Mouse (Mus musculus): ENCODE results near the gene Stat5b. TPM values are rescaled to one million over a fixed set of nuclear protein-coding genes. Genes with fewer than 3 reads are reported as not detected.

The Stat5b gene
- polyA plus RNA-seq, 1 experiment = 30.8 TPM

DNA sequence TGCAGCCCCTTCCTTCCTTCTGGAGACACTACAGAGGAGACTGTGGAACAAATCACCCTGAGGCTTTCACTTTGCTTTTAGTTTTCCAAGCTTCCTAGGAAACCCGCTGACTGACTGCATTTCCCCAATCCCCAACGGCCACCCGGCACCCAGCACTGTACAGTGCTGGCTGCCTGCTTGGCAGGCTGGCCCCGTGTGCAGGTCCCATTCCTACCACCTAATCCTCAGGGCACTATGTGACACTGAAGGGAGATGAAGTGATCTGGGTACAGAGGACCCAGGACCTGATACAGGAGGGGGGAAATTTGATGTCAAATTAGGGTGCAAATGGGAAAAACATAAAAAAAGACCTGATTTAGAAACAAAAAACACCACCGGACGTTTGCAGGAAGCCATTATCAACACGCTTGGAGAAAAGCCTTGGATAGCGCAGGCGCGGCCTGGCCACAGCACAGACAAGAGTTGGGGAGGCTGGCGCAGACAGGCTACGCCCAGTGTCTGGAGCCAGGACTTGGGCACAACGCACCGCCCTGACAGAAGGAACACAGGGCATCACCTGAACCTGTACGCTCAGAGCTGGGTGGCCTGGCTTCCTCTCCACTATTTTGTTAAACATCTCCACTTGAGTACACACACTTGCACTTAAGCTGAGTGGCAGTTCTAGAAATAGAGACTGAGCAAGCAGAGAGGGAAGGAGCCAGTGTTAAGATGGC lies 68.6 kb downstream of the Stat5b start:
- no peak overlapping the region for H3K27ac ChIP-seq (ENCODE audit: insufficient read depth, low read depth, low read length)
- TF ChIP-seq CTCF (IDR thresholded peaks at IDR 0.05; ENCODE audit: low read depth, low read length) (no peak), POLR2A (IDR thresholded peaks at IDR 0.05; ENCODE audit: borderline replicate concordance, low read depth, low read length) (no peak)
- no peak overlapping the region for H3K4me3 ChIP-seq (ENCODE audit: insufficient read depth, low read length)
- no peaks in the 10 kb centered on the region for H3K4me1 ChIP-seq (ENCODE audit: control insufficient read depth, insufficient read depth, low read length)

DNA sequence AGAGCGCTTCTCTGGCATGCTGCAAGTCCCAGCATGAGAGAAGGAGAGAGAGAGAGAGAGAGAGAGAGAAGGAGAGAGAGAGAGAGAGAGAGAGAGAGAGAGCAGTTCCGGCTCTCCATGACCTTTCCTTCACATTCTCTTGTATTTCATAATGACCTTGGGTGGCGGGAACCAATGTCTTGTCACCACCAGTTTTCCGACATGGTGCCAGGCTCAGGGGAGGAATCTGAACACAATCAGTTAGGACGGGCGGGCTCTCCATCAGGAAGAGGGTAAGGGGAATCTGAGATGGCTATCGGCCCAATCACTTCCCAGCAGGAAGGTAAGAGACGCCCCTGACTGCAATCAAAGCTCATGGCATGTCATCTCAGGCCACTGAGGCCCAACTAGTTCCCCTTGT lies 70.3 kb downstream of the Stat5b start:
- H3K27ac ChIP-seq (ENCODE audit: insufficient read depth, low read depth, low read length) = no peak overlapping the region
- H3K4me1 ChIP-seq (ENCODE audit: control insufficient read depth, insufficient read depth, low read length) = peaks cover 11% of the 10 kb centered on the region
- TF ChIP-seq POLR2A (IDR thresholded peaks at IDR 0.05; ENCODE audit: borderline replicate concordance, low read depth, low read length) (no peak), CTCF (IDR thresholded peaks at IDR 0.05; ENCODE audit: low read depth, low read length) (no peak)
- no peak overlapping the region for H3K4me3 ChIP-seq (ENCODE audit: insufficient read depth, low read length)

DNA sequence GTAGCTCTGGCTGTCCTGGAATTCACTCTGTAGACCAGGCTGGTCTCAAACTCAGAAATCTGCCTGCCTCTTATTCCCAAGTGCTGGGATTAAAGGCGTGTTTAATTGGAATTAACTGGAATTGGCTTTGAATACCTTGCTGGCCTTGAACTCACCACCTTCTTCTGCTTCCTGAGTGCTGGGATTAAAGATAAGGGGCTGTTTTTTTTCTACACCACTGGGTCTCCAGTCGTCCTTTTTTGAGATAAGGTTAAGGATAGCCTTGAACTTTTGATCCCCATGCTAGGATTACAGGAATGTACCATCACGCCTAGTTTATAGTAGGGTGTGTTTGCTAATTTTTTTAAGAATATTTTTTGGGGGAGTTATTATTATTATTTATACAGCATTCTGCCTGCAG lies 72.5 kb downstream of the Stat5b start:
- TF ChIP-seq CTCF (IDR thresholded peaks at IDR 0.05; ENCODE audit: low read depth, low read length) (no peak), POLR2A (IDR thresholded peaks at IDR 0.05; ENCODE audit: borderline replicate concordance, low read depth, low read length) (no peak)
- Histone ChIP-seq H3K4me3 (ENCODE audit: insufficient read depth, low read length) (no peak overlapping the region), H3K27ac (ENCODE audit: insufficient read depth, low read depth, low read length) (no peak overlapping the region), H3K4me1 (ENCODE audit: control insufficient read depth, insufficient read depth, low read length) (peaks cover 14% of the 10 kb centered on the region)

GRCm38 (mm10) chr11:100775921-100776320 lies 74.6 kb downstream of the Stat5b start:
- Histone ChIP-seq H3K4me1 (ENCODE audit: control insufficient read depth, insufficient read depth, low read length) (peaks cover 14% of the 10 kb centered on the region), H3K27ac (ENCODE audit: insufficient read depth, low read depth, low read length) (no peak overlapping the region; the same call in 1 of the 2 replicates)
- TF ChIP-seq CTCF (IDR thresholded peaks at IDR 0.05; ENCODE audit: low read depth, low read length) = no peak
- TF ChIP-seq POLR2A (IDR thresholded peaks at IDR 0.05; ENCODE audit: borderline replicate concordance, low read depth, low read length) = no peak

DNA sequence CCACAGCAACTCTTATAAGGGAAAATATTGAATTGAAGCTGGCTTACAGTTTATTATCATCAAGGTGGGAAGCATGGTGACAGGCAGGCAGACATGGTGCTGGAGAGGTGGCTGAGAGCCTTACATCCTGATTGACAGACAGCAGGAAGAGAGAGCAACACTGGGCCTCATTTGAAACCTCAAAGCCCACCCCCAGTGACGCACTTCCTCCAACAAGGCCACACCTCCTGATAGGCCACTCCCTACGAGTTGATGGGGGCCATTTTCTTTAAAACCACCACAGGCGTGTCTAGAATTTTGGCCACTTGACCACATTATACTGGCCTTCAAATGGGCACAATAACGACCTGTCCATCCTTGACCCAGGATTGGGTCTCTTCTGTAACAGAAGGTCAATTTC lies 76.3 kb downstream of the Stat5b start:
- TF ChIP-seq CTCF (IDR thresholded peaks at IDR 0.05; ENCODE audit: low read depth, low read length) = no peak
- peaks cover 19% of the 10 kb centered on the region for H3K4me1 ChIP-seq (ENCODE audit: control insufficient read depth, insufficient read depth, low read length)
- no peak overlapping the region for H3K27ac ChIP-seq (ENCODE audit: insufficient read depth, low read depth, low read length)
- H3K4me3 ChIP-seq (ENCODE audit: insufficient read depth, low read length) = no peak overlapping the region

More at GRCm38 (mm10) chr11:100775921-100776320, 74.6 kb downstream of the Stat5b start:
- H3K4me3 ChIP-seq (ENCODE audit: insufficient read depth, low read length) = no peak overlapping the region

GRCm38 (mm10) chr11:100770646-100771408 lies 79.7 kb downstream of the Stat5b start, which contains the start of gene Ghdc:
TSS of gene Ghdc (minus strand) at chr11:100770957.
- peak within 1 kb of the TSS; percentile 72 for H3K4me3 ChIP-seq (ENCODE audit: insufficient read depth, low read length)
- peak within 1 kb of the TSS; percentile 37; the same call in 1 of the 2 replicates for H3K27ac ChIP-seq (ENCODE audit: insufficient read depth, low read depth, low read length)
- peaks cover 11% of the 10 kb centered on the region for H3K4me1 ChIP-seq (ENCODE audit: control insufficient read depth, insufficient read depth, low read length)
- TF ChIP-seq POLR2A (IDR thresholded peaks at IDR 0.05; ENCODE audit: borderline replicate concordance, low read depth, low read length) = no peak
- no peak for TF ChIP-seq CTCF (IDR thresholded peaks at IDR 0.05; ENCODE audit: low read depth, low read length)

DNA sequence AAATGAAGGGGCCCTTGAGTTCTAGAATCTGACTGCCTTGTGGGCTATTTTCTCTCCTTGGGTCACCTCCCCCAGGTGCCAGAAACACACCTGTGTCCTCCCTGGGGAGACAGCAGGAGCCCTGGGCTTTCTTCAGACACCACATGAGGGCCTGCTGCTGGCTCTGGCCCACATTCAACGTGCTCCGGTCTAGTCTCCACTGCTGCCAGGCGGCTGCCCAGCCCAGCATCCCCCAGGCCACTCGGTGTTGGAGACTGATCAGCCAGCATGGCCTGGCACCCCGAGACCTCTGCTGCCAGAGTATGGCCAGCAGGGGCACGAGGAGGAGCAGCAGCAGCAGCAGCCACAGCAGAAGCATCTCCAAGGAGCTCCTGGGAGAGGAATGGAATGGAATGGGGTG lies 80.5 kb downstream of the Stat5b start:
- Histone ChIP-seq H3K27ac (ENCODE audit: insufficient read depth, low read depth, low read length) (no peak overlapping the region), H3K4me1 (ENCODE audit: control insufficient read depth, insufficient read depth, low read length) (peaks cover 6% of the 10 kb centered on the region), H3K4me3 (ENCODE audit: insufficient read depth, low read length) (peak overlapping the region; percentile 72)
- no peak for TF ChIP-seq CTCF (IDR thresholded peaks at IDR 0.05; ENCODE audit: low read depth, low read length)
- TF ChIP-seq POLR2A (IDR thresholded peaks at IDR 0.05; ENCODE audit: borderline replicate concordance, low read depth, low read length) = no peak

DNA sequence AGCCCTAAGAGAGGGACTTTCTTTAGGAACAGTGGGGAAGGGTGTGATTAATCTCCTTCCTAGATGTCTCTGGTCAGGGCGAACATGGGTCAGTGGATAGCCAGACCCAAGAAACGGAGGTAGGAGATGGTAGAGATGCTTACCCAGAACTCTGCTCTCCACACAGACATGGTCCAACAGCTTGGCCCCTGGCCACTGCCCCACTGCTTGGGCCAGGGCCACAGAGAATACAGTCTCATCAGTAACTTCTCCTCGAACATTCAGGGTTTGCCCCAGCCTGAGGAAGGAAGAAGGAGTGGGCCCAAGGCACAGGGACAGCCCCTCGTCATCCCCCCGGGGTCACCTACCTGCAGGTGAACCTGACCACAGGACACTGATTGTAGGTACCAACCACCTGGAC lies 82.7 kb downstream of the Stat5b start:
- TF ChIP-seq CTCF (IDR thresholded peaks at IDR 0.05; ENCODE audit: low read depth, low read length) (no peak), POLR2A (IDR thresholded peaks at IDR 0.05; ENCODE audit: borderline replicate concordance, low read depth, low read length) (no peak)
- H3K4me3 ChIP-seq (ENCODE audit: insufficient read depth, low read length) = no peak overlapping the region
- H3K27ac ChIP-seq (ENCODE audit: insufficient read depth, low read depth, low read length) = no peak overlapping the region
- H3K4me1 ChIP-seq (ENCODE audit: control insufficient read depth, insufficient read depth, low read length) = peaks cover 5% of the 10 kb centered on the region; the same call in 1 of the 2 replicates

GRCm38 (mm10) chr11:100766726-100767125 lies 83.8 kb downstream of the Stat5b start:
- H3K4me3 ChIP-seq (ENCODE audit: insufficient read depth, low read length) = no peak overlapping the region
- TF ChIP-seq CTCF (IDR thresholded peaks at IDR 0.05; ENCODE audit: low read depth, low read length) (no peak), POLR2A (IDR thresholded peaks at IDR 0.05; ENCODE audit: borderline replicate concordance, low read depth, low read length) (no peak)
- no peak overlapping the region for H3K27ac ChIP-seq (ENCODE audit: insufficient read depth, low read depth, low read length)
- peaks cover 5% of the 10 kb centered on the region; the same call in 1 of the 2 replicates for H3K4me1 ChIP-seq (ENCODE audit: control insufficient read depth, insufficient read depth, low read length)

DNA sequence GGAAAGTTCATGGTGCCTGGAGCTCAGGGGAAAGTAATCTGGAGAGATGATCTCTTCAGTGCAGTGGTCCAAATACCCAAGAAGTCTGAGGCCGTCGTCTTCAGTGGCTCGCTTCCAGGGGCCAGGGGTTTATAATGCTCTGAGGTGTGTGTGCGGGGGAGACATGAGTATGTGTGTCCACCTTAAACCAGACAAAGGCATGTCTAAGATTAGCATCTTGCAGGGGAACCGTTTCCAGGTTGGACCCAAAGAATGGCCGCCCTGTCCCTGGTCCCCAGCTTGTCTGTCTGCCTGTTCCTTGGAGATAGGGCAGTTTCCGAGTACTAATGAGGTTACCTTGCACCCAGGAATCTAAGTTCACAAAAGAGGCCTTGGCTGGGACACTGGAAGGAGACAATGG lies 87.7 kb downstream of the Stat5b start, which contains the start of gene Hcrt:
Gene Hcrt, minus strand, starts transcription at position 101 of the 400 bp plus-strand sequence.
- Histone ChIP-seq H3K4me3 (ENCODE audit: insufficient read depth, low read length) (peak within 1 kb of the TSS; percentile 56), H3K27ac (ENCODE audit: insufficient read depth, low read depth, low read length) (no peak within 1 kb of the TSS), H3K4me1 (ENCODE audit: control insufficient read depth, insufficient read depth, low read length) (peaks cover 3% of the 10 kb centered on the region)
- TF ChIP-seq POLR2A (IDR thresholded peaks at IDR 0.05; ENCODE audit: borderline replicate concordance, low read depth, low read length) (no peak), CTCF (IDR thresholded peaks at IDR 0.05; ENCODE audit: low read depth, low read length) (no peak)
